Mouse (Mus musculus): Measurements from ENCODE around the gene Prkd2.

DNA sequence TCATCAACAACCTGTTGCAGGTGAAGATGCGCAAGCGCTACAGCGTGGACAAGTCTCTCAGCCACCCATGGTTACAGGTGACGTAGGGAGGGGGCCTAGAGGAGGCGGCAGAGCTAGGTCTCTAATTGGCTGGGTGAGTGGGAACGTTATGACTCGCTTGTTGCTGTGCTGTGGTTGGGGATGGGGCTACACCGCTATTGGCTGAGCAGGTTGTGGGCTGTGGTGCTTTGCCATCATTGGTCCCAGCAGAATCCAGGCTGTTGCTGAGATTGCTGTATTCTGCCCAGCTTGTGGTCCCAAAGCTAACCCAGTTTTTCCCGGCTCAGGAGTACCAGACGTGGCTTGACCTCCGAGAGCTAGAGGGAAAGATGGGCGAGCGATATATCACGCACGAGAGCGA, 26.8 kb downstream of the Prkd2 start:
- TF ChIP-seq CTCF (IDR thresholded peaks at IDR 0.05; ENCODE audit: low read depth) (no peak), EP300 (IDR thresholded peaks at IDR 0.05; ENCODE audit: low read depth) (no peak)
